Mouse (Mus musculus) neural tube, embryonic 11.5 days (tissue): ENCODE data around the gene Rheb. TPM values are rescaled to one million over a fixed set of nuclear protein-coding genes. Genes with fewer than 3 reads are reported as not detected.
"Not testable (repeated sequence)": the region's sequence is repeated elsewhere in the genome, so short reads cannot be mapped to it uniquely, and the experiment has no call there.

Source experiments
- ATAC-seq: fragments of 200-750 bp; cut with Nextera tagmentation; 2 replicates; pipeline ENCODE4 v1.8.0; 2017; ENCODE audit warnings: moderate number of reproducible peaks, mild to moderate bottlenecking, moderate TSS enrichment, moderate library complexity; ENCODE audit not compliant: insufficient read depth, low FRiP score, low TSS enrichment
- DNase-seq: peaks from one replicate; pipeline ENCODE4 v3.0.0-alpha.2; 2015; ENCODE audit warnings: low spot score
- H3K27ac ChIP-seq: fragments of 300-500 bp; sonication (generic); 2 replicates; pipeline ENCODE4 v1.5.1; 2014; ENCODE audit warnings: low read depth, mild to moderate bottlenecking, low read length
- H3K27me3 ChIP-seq: fragments of 300-500 bp; sonication (generic); 2 replicates; pipeline ENCODE4 v1.6.1; 2014; ENCODE audit warnings: mild to moderate bottlenecking, low read length, mixed read lengths; ENCODE audit not compliant: control insufficient read depth, insufficient read depth
- H3K36me3 ChIP-seq: fragments of 300-500 bp; sonication (generic); 2 replicates; pipeline ENCODE4 v1.6.1; 2014; ENCODE audit warnings: mild to moderate bottlenecking, low read length, moderate library complexity, mixed read lengths; ENCODE audit not compliant: control insufficient read depth, insufficient read depth
- H3K4me1 ChIP-seq: fragments of 300-500 bp; sonication (generic); 2 replicates; pipeline ENCODE4 v1.6.1; 2014; ENCODE audit warnings: low read length, mixed read lengths; ENCODE audit not compliant: control insufficient read depth, insufficient read depth
- H3K4me2 ChIP-seq: fragments of 300-500 bp; sonication (generic); 2 replicates; pipeline ENCODE4 v1.6.1; 2014; ENCODE audit warnings: low read depth, mild to moderate bottlenecking, moderate library complexity
- H3K4me3 ChIP-seq: fragments of 300-500 bp; sonication (generic); 2 replicates; pipeline ENCODE4 v1.5.1; 2014; ENCODE audit warnings: low read depth, low read length
- H3K9ac ChIP-seq: fragments of 300-500 bp; sonication (generic); 2 replicates; pipeline ENCODE4 v1.6.1; 2014; ENCODE audit warnings: mild to moderate bottlenecking, low read length
- H3K9me3 ChIP-seq: fragments of 300-500 bp; sonication (generic); 2 replicates; pipeline ENCODE4 v1.6.1; 2016; ENCODE audit warnings: low read length; ENCODE audit not compliant: control insufficient read depth
- WGBS: fragments of 180-500 bp; shearing (Covaris S2); extraction: QIAGEN DNeasy Blood & Tissue Kit; methylation state at CpG from one replicate; pipeline ENCODE4 v1.1.7; 2014; 5-methylcytosine and 5-hydroxymethylcytosine counted together
- polyA plus RNA-seq: library from polyadenylated mRNA; unstranded; fragments of >200 nt; fragmentation: Nextera tagmentation; extraction: Ambion mirVana; gene quantifications from 2 replicates; pipeline ENCODE4 v1.2.1, GENCODE M21; 2014

Rheb gene
- polyA plus RNA-seq, 1 experiment from 2014 or later: 175 TPM

DNA sequence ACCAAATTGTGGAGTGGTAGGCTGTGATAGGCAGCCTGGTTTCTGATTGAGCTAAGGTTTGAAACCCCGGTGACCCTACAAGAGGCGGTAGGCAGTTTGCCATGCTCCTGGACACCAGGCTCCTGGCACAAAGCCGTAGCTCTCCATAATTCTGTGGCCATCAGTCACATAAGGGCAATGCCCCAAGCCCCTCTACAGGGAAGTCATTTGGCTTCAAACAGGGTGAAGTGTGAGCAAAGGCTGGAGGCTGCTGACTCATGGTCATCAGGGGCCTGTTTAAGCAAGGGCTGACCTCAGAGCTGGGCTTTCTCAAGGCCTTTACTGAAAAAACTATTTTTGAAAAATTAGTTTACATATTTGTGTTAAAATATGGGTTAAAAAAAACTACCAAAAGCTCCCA lies 11.8 kb upstream of the Rheb start:
- Histone ChIP-seq H3K4me3 (no peak overlapping the region), H3K9ac (no peak overlapping the region), H3K4me1 (no peaks in the 10 kb centered on the region), H3K27ac (no peak overlapping the region), H3K27me3 (no peaks in the 10 kb centered on the region), H3K9me3 (no peaks in the 10 kb centered on the region), H3K36me3 (no peaks in the 10 kb centered on the region), H3K4me2 (no peak overlapping the region)
- WGBS: 94% methylated on average over 3 of the region's 3 CpGs
- ATAC-seq (no peak), DNase-seq (no peak)

DNA sequence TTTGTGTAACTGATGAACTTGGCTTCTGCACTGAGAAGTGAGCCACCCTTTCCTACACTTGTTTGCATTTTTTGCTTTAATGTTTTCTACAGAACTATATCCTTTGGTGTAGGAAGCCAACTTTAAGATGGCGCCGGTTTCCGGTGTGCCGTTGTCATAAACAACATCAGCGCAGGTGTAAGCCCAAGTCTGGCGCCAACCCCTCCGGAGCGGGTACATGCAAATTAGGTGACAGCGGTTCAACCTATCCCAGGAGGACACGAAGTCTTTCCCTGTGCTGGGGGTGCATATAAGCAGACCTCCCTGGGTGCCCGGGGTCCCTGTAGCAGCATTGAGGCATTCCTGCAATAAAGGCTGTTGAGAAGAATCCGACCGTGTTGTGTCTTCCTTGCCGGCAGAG lies 5.8 kb upstream of the Rheb start:
- not testable (repeated sequence) for H3K27ac ChIP-seq, ATAC-seq, DNase-seq, H3K4me3 ChIP-seq, H3K36me3 ChIP-seq, H3K9ac ChIP-seq, H3K9me3 ChIP-seq, H3K27me3 ChIP-seq, H3K4me1 ChIP-seq, H3K4me2 ChIP-seq
- 87% methylated on average over 14 of the region's 14 CpGs for WGBS

DNA sequence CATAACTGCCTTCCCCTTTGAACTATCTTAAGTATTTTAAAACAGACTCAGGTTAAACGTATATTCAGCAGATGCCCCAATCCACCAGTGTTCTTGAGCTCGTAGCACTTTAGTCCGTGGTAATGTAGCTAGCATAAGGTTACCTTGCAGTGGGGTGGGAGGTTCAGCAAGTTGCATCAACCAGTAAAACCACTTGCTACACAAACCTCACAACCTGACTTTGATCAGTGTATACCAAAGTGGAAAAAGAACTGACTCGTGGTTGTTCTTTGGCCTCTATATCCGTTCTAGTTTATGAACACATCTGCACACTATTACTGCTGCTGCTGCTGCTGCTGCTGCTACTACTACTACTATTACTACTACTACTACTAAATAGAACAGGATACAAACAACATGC lies 1.4 kb upstream of the Rheb start:
- WGBS: 93% methylated on average over 5 of the region's 5 CpGs
- no peaks in the 10 kb centered on the region for H3K9me3 ChIP-seq
- H3K27ac ChIP-seq: no peak overlapping the region
- DNase-seq (no peak), ATAC-seq (no peak)
- no peak overlapping the region; the same call in 1 of the 2 replicates for H3K4me2 ChIP-seq
- H3K27me3 ChIP-seq: no peaks in the 10 kb centered on the region
- H3K4me3 ChIP-seq: no peak overlapping the region
- H3K9ac ChIP-seq: no peak overlapping the region
- peaks cover 13% of the 10 kb centered on the region for H3K4me1 ChIP-seq
- H3K36me3 ChIP-seq: no peaks in the 10 kb centered on the region

DNA sequence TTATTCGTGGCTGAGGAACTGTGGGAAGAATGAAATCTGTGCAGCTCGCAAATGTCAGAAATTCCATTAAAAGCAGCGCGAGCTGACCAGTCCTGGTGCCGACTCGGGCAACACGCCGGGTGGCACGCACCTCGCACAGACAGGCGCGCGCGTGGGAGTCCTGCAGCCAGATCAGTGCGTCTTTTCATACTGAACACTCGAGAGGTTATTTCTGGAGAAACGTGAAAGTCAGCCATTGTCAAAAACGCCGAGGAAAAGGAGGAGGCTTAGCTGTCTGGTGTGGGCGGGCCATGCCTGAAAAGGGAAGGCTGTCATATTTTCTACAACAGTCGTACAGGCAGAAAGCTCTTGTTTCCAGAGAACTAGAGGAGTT lies 665 bp upstream of the Rheb start:
- peak overlapping the region; percentile 92 for H3K4me3 ChIP-seq
- H3K9ac ChIP-seq: peak overlapping the region; percentile 59
- H3K27ac ChIP-seq: peak overlapping the region; percentile 98; the same call in 1 of the 2 replicates
- peaks cover 13% of the 10 kb centered on the region for H3K4me1 ChIP-seq
- no peak for DNase-seq
- no peaks in the 10 kb centered on the region for H3K36me3 ChIP-seq
- WGBS: 5% methylated on average over 21 of the region's 21 CpGs
- H3K4me2 ChIP-seq: peak overlapping the region; percentile 89
- peak; percentile 39; the same call in 1 of the 2 replicates for ATAC-seq
- no peaks in the 10 kb centered on the region for H3K27me3 ChIP-seq
- H3K9me3 ChIP-seq: no peaks in the 10 kb centered on the region

DNA sequence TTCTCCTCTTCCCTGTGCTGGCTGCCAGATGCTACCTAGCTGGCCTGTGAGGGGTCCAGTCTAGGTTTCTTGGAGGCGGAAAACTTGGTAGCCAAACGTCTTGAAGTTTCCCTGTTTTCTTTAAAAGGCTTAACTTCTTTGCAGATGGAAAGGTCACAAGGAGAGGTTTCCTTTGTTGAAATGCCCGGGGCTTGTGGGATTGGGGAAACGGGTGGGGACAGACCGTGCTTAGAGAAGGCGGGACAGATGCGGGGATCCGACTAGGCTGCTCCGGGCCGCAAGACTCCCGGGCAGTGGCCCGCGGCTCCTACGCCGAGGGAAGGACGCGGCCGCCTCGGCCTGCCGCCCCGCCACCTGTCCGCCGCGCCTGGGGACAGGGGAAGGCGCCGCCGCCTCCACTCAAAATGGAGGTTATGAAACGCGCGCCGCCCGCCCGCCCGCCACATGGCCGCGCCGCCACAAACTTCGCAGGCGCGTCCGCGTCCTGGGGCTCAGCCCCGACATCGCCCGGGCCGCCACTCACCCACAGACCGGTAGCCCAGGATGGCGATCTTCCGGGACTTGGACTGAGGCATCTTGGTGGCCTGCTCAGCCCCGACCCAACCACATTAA lies 656 bp downstream of the Rheb start:
- Histone ChIP-seq H3K27ac (peak overlapping the region; percentile 98), H3K9me3 (no peaks in the 10 kb centered on the region), H3K4me2 (peak overlapping the region; percentile 82), H3K4me3 (peak overlapping the region; percentile 92), H3K4me1 (peaks cover 13% of the 10 kb centered on the region), H3K9ac (peak overlapping the region; percentile 93), H3K27me3 (no peaks in the 10 kb centered on the region), H3K36me3 (no peaks in the 10 kb centered on the region)
- ATAC-seq (no peak; the same call in 1 of the 2 replicates), DNase-seq (peak; percentile 62)
- WGBS: 0% methylated on average over 50 of the region's 50 CpGs

DNA sequence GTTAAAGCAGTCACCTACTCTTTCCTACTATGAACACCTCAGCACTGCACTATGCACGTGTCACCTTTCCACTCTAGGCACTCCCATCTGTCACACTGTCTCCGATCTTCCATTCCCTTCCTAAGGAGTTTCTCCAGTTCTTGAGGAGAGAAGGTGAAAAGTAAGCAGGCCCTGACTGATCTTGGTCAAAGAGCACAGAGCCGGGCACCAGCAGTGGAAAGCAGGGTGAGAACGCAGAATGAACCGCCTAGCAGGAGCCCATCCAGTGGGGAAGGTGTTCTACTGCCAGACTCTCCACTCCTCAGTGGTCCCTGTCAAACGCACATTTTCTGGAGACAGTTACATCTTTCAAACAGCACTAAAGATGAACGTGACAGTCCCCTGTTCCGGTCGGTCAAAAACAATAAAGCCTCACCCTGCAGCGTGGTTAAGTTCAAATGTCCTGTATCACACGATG lies 1.4 kb downstream of the Rheb start:
- H3K27me3 ChIP-seq: no peaks in the 10 kb centered on the region
- no peak overlapping the region for H3K27ac ChIP-seq
- peak overlapping the region; percentile 92 for H3K4me3 ChIP-seq
- H3K4me2 ChIP-seq: peak overlapping the region; percentile 82
- peaks cover 13% of the 10 kb centered on the region for H3K4me1 ChIP-seq
- H3K9ac ChIP-seq: peak overlapping the region; percentile 93
- no peaks in the 10 kb centered on the region for H3K9me3 ChIP-seq
- no peaks in the 10 kb centered on the region for H3K36me3 ChIP-seq
- ATAC-seq: no peak
- DNase-seq: no peak
- WGBS: 20% methylated on average over 11 of the region's 11 CpGs

DNA sequence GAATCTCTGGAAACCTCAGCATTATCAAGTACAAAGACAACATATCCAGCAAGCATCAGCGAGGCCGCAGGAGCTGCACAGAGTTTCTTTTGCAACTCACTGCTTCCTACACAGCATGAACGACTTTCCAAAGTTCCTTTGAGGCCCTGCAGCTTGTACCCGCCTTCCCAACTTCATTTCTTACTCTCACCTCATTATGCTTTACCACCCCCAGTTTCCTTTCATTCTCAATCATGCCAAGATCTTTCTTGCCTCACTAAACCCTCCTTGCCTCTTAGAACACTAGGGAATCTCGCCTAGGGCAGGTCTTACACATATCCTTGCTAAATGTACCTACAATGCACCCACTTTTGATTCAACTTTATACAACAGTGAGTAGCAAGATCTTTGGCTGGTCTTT lies 7.9 kb downstream of the Rheb start:
- no peak for DNase-seq
- Histone ChIP-seq H3K9me3 (no peaks in the 10 kb centered on the region), H3K4me3 (no peak overlapping the region), H3K27ac (no peak overlapping the region), H3K36me3 (no peaks in the 10 kb centered on the region), H3K27me3 (no peaks in the 10 kb centered on the region), H3K4me2 (no peak overlapping the region), H3K4me1 (no peaks in the 10 kb centered on the region), H3K9ac (no peak overlapping the region)
- WGBS: 76% methylated on average over 5 of the region's 5 CpGs
- no peak for ATAC-seq

DNA sequence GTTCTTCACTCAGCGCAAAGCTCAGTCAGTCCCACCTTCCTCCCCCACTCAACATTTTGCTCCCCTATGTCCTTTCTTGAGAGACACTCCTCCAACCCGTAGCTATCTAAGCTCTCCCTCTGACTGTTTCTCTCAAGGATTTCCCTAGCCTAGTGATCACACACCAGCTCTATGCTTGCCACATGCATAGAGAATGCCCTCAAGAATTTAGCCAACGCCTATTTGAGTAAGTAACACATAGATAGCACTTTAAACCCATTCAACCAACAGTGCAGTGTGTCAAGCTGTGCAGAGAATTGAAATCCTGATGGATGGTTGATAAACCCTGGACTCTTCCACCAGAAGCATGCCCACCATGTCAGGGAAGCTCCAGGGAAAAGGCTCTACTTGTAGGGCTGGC lies 10.5 kb downstream of the Rheb start:
- no peak for ATAC-seq
- no peak overlapping the region for H3K9ac ChIP-seq
- no peaks in the 10 kb centered on the region for H3K36me3 ChIP-seq
- DNase-seq: no peak
- H3K9me3 ChIP-seq: no peaks in the 10 kb centered on the region
- no peak overlapping the region for H3K4me3 ChIP-seq
- no peaks in the 10 kb centered on the region for H3K27me3 ChIP-seq
- H3K4me2 ChIP-seq: no peak overlapping the region
- WGBS: 95% methylated on average over 3 of the region's 3 CpGs
- no peak overlapping the region for H3K27ac ChIP-seq
- no peaks in the 10 kb centered on the region for H3K4me1 ChIP-seq

DNA sequence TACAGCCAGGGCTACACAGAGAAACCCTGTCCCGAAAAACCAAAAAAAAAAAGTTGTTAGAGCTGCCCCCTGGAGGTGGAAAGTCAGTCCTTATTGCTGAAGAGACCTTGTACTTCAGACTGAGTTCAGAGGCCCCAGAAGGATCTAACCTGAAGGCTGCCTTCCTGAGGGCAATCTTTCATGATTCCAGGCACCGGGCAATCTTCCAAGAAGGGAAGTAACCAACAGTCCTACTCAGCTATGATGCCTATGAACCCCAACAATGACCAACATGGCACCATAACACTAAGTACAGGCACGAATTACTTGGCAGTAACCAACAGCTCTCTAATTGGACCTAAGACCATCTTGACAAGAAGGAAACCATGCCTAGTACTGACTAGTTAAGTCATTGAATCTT lies 14.0 kb downstream of the Rheb start:
- DNase-seq (no peak), ATAC-seq (no peak)
- Histone ChIP-seq H3K4me2 (no peak overlapping the region), H3K9me3 (no peaks in the 10 kb centered on the region), H3K27ac (no peak overlapping the region), H3K27me3 (no peaks in the 10 kb centered on the region), H3K9ac (no peak overlapping the region), H3K36me3 (no peaks in the 10 kb centered on the region), H3K4me3 (no peak overlapping the region), H3K4me1 (no peaks in the 10 kb centered on the region)
- 81% methylated on average over 3 of the region's 3 CpGs for WGBS
